Mouse (Mus musculus) forebrain, embryonic 10.5 days (tissue): ENCODE results near the gene Lyrm4. TPM values are rescaled to one million over a fixed set of nuclear protein-coding genes. Genes with fewer than 3 reads are reported as not detected.

Experiments used
- DNase-seq: peaks from one replicate; pipeline ENCODE4 v3.0.0-alpha.2; 2017; ENCODE audit warnings: low spot score; ENCODE audit errors: extremely low spot score
- H3K27ac ChIP-seq: fragments of 300-500 bp; sonication (generic); 2 replicates; pipeline ENCODE4 v1.5.1; 2016; ENCODE audit warnings: mild to moderate bottlenecking
- H3K27me3 ChIP-seq: fragments of 300-500 bp; sonication (generic); 2 replicates; pipeline ENCODE4 v1.6.1; 2016; ENCODE audit warnings: mild to moderate bottlenecking; ENCODE audit not compliant: poor library complexity, severe bottlenecking
- H3K36me3 ChIP-seq: fragments of 300-500 bp; sonication (generic); replicated peaks from 2 replicates; pipeline ENCODE4 v1.6.1; 2016; ENCODE audit warnings: mild to moderate bottlenecking, moderate library complexity
- H3K4me1 ChIP-seq: fragments of 300-500 bp; sonication (generic); 2 replicates; pipeline ENCODE4 v1.6.1; 2016
- H3K4me3 ChIP-seq: fragments of 300-500 bp; sonication (generic); 2 replicates; pipeline ENCODE4 v1.5.1; 2016; ENCODE audit warnings: mild to moderate bottlenecking, moderate library complexity
- H3K9me3 ChIP-seq: fragments of 300-500 bp; sonication (generic); 2 replicates; pipeline ENCODE4 v1.6.1; 2016; ENCODE audit warnings: mild to moderate bottlenecking, moderate library complexity
- WGBS: fragments of 180-500 bp; shearing (Covaris S2); methylation state at CpG from one replicate; pipeline ENCODE4 v1.1.7; 2016; 5-methylcytosine and 5-hydroxymethylcytosine counted together
- polyA plus RNA-seq: library from polyadenylated mRNA; unstranded; fragments of >200 nt; fragmentation: Nextera tagmentation; extraction: Ambion mirVana; gene quantifications from 2 replicates; pipeline ENCODE4 v1.2.1, GENCODE M21; 2016

Lyrm4 gene
- polyA plus RNA-seq, 1 experiment from 2014 or later: 23.4 TPM

DNA sequence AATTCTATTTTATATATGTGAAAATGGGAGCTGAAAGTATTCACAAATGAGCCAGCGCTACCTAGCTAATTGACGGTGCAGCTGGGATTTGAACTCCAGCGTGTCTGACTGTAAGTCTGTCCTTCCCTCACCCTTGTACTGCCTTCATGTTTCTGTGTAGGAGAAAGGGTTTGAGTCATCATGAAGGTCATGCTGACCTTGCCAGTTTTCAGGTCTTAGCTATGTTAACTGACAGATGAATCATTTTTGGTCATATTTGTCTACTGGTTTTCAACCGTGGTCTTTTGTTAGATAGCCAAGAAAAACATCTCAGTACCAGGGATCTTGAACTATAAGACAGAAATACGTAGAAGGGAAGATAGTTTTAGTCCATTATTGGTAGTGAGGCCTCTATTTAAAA lies 14.1 kb upstream of the Lyrm4 start:
- Histone ChIP-seq H3K36me3 (peaks cover 5% of the 10 kb centered on the region; the same call in 1 of the 2 replicates), H3K9me3 (peaks cover 3% of the 10 kb centered on the region; the same call in 1 of the 2 replicates), H3K4me3 (no peak overlapping the region), H3K27me3 (no peaks in the 10 kb centered on the region), H3K27ac (no peak overlapping the region), H3K4me1 (no peaks in the 10 kb centered on the region)
- 94% methylated on average over 5 of the region's 5 CpGs for WGBS
- no peak for DNase-seq

- no peak overlapping the region for H3K27ac ChIP-seq
- peaks cover 5% of the 10 kb centered on the region; the same call in 1 of the 2 replicates for H3K36me3 ChIP-seq
- 73% methylated on average over 2 of the region's 2 CpGs for WGBS
- H3K9me3 ChIP-seq: peaks cover 3% of the 10 kb centered on the region; the same call in 1 of the 2 replicates
- no peaks in the 10 kb centered on the region for H3K4me1 ChIP-seq
- no peak overlapping the region for H3K4me3 ChIP-seq
- DNase-seq: no peak
- H3K27me3 ChIP-seq: no peaks in the 10 kb centered on the region
Observed at GRCm38 (mm10) chr13:36129360-36130054, 12.2 kb upstream of the Lyrm4 start.

DNA sequence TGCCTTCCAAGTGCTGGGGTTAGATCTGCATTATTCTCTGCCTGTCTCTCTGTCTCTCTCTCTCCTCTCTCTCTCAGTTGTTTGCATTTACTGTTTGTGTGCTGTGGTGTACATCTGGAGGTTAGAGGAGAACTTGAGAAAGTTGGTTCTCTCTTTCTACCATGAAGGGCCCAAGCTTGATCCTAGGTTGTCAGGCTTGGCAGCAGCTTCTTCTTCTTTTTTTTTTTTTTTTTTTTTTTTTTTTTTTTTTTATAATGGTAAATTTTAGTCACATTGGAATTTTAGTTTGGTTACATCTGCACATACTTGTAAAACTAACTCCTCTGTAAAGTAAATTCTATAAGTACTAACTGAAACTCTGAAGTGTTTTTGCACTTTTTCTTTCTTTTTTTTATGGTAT lies 3.3 kb upstream of the Lyrm4 start:
- no peak overlapping the region for H3K4me3 ChIP-seq
- no peak overlapping the region for H3K27ac ChIP-seq
- no peaks in the 10 kb centered on the region for H3K9me3 ChIP-seq
- no peaks in the 10 kb centered on the region for H3K27me3 ChIP-seq
- H3K36me3 ChIP-seq: no peaks in the 10 kb centered on the region
- peaks cover 26% of the 10 kb centered on the region for H3K4me1 ChIP-seq
- no peak for DNase-seq

DNA sequence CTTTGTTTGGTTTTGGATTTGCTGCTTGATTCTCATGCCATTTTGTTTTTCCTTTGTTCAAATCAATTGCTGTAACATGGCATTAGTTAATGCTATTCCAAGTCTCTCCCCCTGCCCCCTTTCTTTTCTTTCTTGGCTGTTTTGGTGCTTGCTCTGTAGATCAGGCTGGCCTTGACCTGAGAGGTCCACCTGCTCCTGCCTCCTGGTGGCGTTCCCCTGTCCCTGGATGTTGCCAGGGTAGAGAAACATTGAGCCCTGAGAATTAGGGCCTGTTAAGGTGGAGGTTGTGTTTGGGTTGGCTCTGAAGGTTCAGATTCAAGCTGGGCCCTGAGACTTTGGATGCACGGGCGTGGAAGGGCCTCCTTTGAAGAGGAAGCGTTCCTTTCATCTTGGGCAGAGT lies 2.4 kb upstream of the Lyrm4 start:
- Histone ChIP-seq H3K27me3 (no peaks in the 10 kb centered on the region), H3K9me3 (no peaks in the 10 kb centered on the region), H3K4me1 (peaks cover 26% of the 10 kb centered on the region), H3K4me3 (no peak overlapping the region), H3K36me3 (no peaks in the 10 kb centered on the region), H3K27ac (no peak overlapping the region)
- 82% methylated on average over 4 of the region's 4 CpGs for WGBS
- no peak for DNase-seq

DNA sequence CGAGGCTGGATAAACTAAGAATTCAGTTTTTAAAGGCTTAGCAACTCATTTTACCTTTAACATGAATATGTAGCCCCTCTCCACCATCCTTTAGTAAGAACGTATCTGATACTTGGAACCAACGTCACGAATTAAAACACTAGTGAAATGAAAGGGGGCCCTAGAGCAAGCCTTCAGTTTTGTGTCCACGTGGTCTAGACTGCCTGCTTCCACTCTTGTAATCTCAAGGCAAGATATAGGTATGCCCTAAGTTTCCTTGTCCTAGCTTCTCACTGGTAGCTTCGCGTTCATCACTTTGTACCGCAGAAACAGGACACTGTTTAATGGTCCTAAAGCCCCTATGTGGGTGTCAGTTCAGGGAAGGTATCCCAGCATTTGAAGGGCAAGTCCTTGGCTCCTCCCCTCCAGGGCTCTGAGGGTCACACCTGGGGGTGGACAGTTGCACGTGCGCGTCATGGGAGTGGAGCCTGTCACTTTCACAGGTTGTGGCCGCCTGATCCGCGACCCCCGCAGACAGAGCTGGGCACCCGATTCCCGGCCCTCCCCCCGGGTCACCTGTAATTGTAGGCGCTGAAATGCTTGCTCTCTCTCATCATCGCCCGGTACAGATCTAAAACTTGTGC lies 695 bp downstream of the Lyrm4 start:
- no peaks in the 10 kb centered on the region for H3K9me3 ChIP-seq
- DNase-seq: peak; percentile 44
- H3K4me3 ChIP-seq: peak overlapping the region; percentile 76
- H3K27ac ChIP-seq: peak overlapping the region; percentile 98
- H3K36me3 ChIP-seq: no peaks in the 10 kb centered on the region
- no peaks in the 10 kb centered on the region for H3K27me3 ChIP-seq
- WGBS: 9% methylated on average over 21 of the region's 21 CpGs
- H3K4me1 ChIP-seq: peaks cover 26% of the 10 kb centered on the region

GRCm38 (mm10) chr13:36113181-36113580 lies 4.1 kb downstream of the Lyrm4 start:
- Histone ChIP-seq H3K4me1 (peaks cover 12% of the 10 kb centered on the region), H3K27ac (no peak overlapping the region), H3K9me3 (no peaks in the 10 kb centered on the region), H3K36me3 (0 out of 2 replicates have a peak, but pooled peaks cover 3% of the 10 kb centered on the region), H3K27me3 (no peaks in the 10 kb centered on the region), H3K4me3 (no peak overlapping the region)
- DNase-seq: no peak
- WGBS: 90% methylated on average over 5 of the region's 5 CpGs

- no peaks in the 10 kb centered on the region for H3K27me3 ChIP-seq
- no peak overlapping the region for H3K27ac ChIP-seq
- H3K36me3 ChIP-seq: 0 out of 2 replicates have a peak, but pooled peaks cover 3% of the 10 kb centered on the region
- 92% methylated on average over 2 of the region's 2 CpGs for WGBS
- no peak for DNase-seq
- H3K9me3 ChIP-seq: no peaks in the 10 kb centered on the region
- H3K4me1 ChIP-seq: peaks cover 11% of the 10 kb centered on the region
- no peak overlapping the region for H3K4me3 ChIP-seq
Observed at GRCm38 (mm10) chr13:36111331-36111730, 6.0 kb downstream of the Lyrm4 start.

- 0 out of 2 replicates have a peak, but pooled peaks cover 3% of the 10 kb centered on the region for H3K36me3 ChIP-seq
- no peaks in the 10 kb centered on the region for H3K27me3 ChIP-seq
- H3K9me3 ChIP-seq: no peaks in the 10 kb centered on the region
- DNase-seq: no peak
- peaks cover 6% of the 10 kb centered on the region; the same call in 1 of the 2 replicates for H3K4me1 ChIP-seq
- H3K27ac ChIP-seq: no peak overlapping the region
- WGBS: 92% methylated on average over 4 of the region's 4 CpGs
- no peak overlapping the region for H3K4me3 ChIP-seq
Observed at GRCm38 (mm10) chr13:36108528-36108927, 8.8 kb downstream of the Lyrm4 start.

- Histone ChIP-seq H3K9me3 (no peaks in the 10 kb centered on the region), H3K27me3 (no peaks in the 10 kb centered on the region), H3K27ac (no peak overlapping the region), H3K36me3 (0 out of 2 replicates have a peak, but pooled peaks cover 3% of the 10 kb centered on the region), H3K4me1 (peaks cover 6% of the 10 kb centered on the region; the same call in 1 of the 2 replicates), H3K4me3 (no peak overlapping the region)
- WGBS: 86% methylated on average over 6 of the region's 6 CpGs
- DNase-seq: no peak
Observed at GRCm38 (mm10) chr13:36105591-36105990, 11.7 kb downstream of the Lyrm4 start.

DNA sequence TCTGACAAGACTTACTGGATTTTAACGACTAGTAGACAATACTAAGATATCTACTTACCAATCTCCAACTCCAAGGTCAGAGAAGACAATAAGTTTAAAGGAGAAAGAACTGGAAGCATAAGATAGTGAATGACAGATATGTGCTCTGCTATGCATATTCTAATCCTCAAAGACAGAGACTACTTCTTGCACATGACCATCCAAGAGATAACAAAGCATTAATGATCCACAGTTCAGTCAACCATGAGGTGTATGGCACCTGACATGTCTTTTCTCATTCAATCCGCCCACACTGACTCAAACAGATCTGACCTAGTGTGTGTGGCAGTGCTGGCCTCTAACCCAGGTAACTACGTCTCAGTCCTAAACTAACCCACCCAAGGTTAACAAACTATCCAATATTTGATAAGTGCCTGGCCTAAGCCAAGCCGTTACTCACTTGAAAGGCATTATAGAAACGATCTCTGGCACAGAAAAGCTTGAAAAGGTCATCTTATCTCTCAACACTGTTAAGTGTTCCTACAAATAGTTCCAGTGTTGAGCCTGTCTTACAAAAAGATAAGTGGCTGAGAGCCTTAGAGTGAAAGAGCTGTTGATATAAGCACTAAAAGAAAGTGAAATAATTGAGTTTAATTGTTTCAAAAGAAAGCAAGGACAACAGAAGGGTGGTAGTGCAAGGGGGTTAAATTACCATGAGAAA lies 20.5 kb downstream of the Lyrm4 start:
- no peak overlapping the region for H3K27ac ChIP-seq
- 84% methylated on average over 5 of the region's 5 CpGs for WGBS
- no peaks in the 10 kb centered on the region; the same call in 1 of the 2 replicates for H3K36me3 ChIP-seq
- DNase-seq: no peak
- no peaks in the 10 kb centered on the region for H3K27me3 ChIP-seq
- H3K9me3 ChIP-seq: no peaks in the 10 kb centered on the region
- no peaks in the 10 kb centered on the region for H3K4me1 ChIP-seq
- no peak overlapping the region for H3K4me3 ChIP-seq

- H3K27ac ChIP-seq: no peak overlapping the region
- 93% methylated on average over 4 of the region's 4 CpGs for WGBS
- H3K27me3 ChIP-seq: no peaks in the 10 kb centered on the region
- H3K4me3 ChIP-seq: no peak overlapping the region
- no peaks in the 10 kb centered on the region for H3K9me3 ChIP-seq
- no peaks in the 10 kb centered on the region for H3K4me1 ChIP-seq
- no peak for DNase-seq
- peaks cover 4% of the 10 kb centered on the region; the same call in 1 of the 2 replicates for H3K36me3 ChIP-seq
Observed at GRCm38 (mm10) chr13:36088168-36088567, 29.2 kb downstream of the Lyrm4 start.

GRCm38 (mm10) chr13:36087427-36087826 lies 29.9 kb downstream of the Lyrm4 start:
- H3K27me3 ChIP-seq: no peaks in the 10 kb centered on the region
- H3K27ac ChIP-seq: no peak overlapping the region
- no peak overlapping the region for H3K4me3 ChIP-seq
- no peaks in the 10 kb centered on the region for H3K4me1 ChIP-seq
- H3K9me3 ChIP-seq: no peaks in the 10 kb centered on the region
- DNase-seq: no peak
- WGBS: 93% methylated on average over 2 of the region's 2 CpGs
- peaks cover 4% of the 10 kb centered on the region; the same call in 1 of the 2 replicates for H3K36me3 ChIP-seq
